Mouse (Mus musculus) midbrain, embryonic 16.5 days (tissue): ENCODE measurements around the gene Dnah2. TPM values are rescaled to one million over a fixed set of nuclear protein-coding genes. Genes with fewer than 3 reads are reported as not detected.

Source experiments
- ATAC-seq: fragments of 200-750 bp; cut with Nextera tagmentation; 2 replicates; pipeline ENCODE4 v1.8.0; 2017; ENCODE audit warnings: moderate TSS enrichment
- H3K27ac ChIP-seq: fragments of 300-500 bp; sonication (generic); 2 replicates; pipeline ENCODE4 v1.5.1; 2014; ENCODE audit warnings: mild to moderate bottlenecking, low read length, mixed read lengths
- H3K27me3 ChIP-seq: fragments of 300-500 bp; sonication (generic); 2 replicates; pipeline ENCODE4 v1.6.1; 2014; ENCODE audit warnings: low read depth, low read length, mixed read lengths; ENCODE audit not compliant: control insufficient read depth, insufficient read depth
- H3K36me3 ChIP-seq: fragments of 300-500 bp; sonication (generic); 2 replicates; pipeline ENCODE4 v1.6.1; 2014; ENCODE audit warnings: mild to moderate bottlenecking, low read length, moderate library complexity, mixed read lengths; ENCODE audit not compliant: control insufficient read depth, insufficient read depth
- H3K4me1 ChIP-seq: fragments of 300-500 bp; sonication (generic); 2 replicates; pipeline ENCODE4 v1.6.1; 2014; ENCODE audit warnings: mild to moderate bottlenecking, low read length, mixed read lengths; ENCODE audit not compliant: control insufficient read depth, insufficient read depth
- H3K4me2 ChIP-seq: fragments of 300-500 bp; sonication (generic); 2 replicates; pipeline ENCODE4 v1.6.1; 2014; ENCODE audit warnings: mild to moderate bottlenecking, low read length, mixed read lengths
- H3K4me3 ChIP-seq: fragments of 300-500 bp; sonication (generic); 2 replicates; pipeline ENCODE4 v1.5.1; 2014; ENCODE audit warnings: low read depth, mild to moderate bottlenecking, low read length, moderate library complexity, mixed read lengths
- H3K9ac ChIP-seq: fragments of 300-500 bp; sonication (generic); 2 replicates; pipeline ENCODE4 v1.6.1; 2014; ENCODE audit warnings: low read depth, low read length, mixed read lengths
- H3K9me3 ChIP-seq: fragments of 300-500 bp; sonication (generic); replicated peaks from 2 replicates; pipeline ENCODE4 v1.6.1; 2014; ENCODE audit warnings: mild to moderate bottlenecking, low read length, mixed read lengths; ENCODE audit not compliant: control insufficient read depth, poor library complexity, severe bottlenecking
- WGBS: fragments of 180-500 bp; shearing (Covaris S2); extraction: QIAGEN DNeasy Blood & Tissue Kit; methylation state at CpG from one replicate; pipeline ENCODE4 v1.1.7; 2014; 5-methylcytosine and 5-hydroxymethylcytosine counted together
- polyA plus RNA-seq: library from polyadenylated mRNA; unstranded; fragments of >200 nt; fragmentation: Nextera tagmentation; extraction: Ambion mirVana; gene quantifications from 2 replicates; pipeline ENCODE4 v1.2.1, GENCODE M21; 2015

The Dnah2 gene
- 4.4 and 5.1 TPM in 2 replicates for polyA plus RNA-seq

- Histone ChIP-seq H3K4me3 (no peak within 1 kb of the TSS), H3K4me1 (peaks cover 73% of the 10 kb centered on the region), H3K27me3 (no peaks in the 10 kb centered on the region), H3K27ac (peak within 1 kb of the TSS; percentile 95; the same call in 1 of the 2 replicates), H3K9me3 (no peaks in the 10 kb centered on the region), H3K9ac (peak within 1 kb of the TSS; percentile 21; the same call in 1 of the 2 replicates), H3K36me3 (no peaks in the 10 kb centered on the region), H3K4me2 (no peak within 1 kb of the TSS)
- 43% methylated on average over 12 of the region's 12 CpGs for WGBS
- no peak for ATAC-seq
Observed at GRCm38 (mm10) chr11:69549060-69549656, at the start of gene Dnah2. Dnah2 (minus strand) TSS chr11:69549110.

DNA sequence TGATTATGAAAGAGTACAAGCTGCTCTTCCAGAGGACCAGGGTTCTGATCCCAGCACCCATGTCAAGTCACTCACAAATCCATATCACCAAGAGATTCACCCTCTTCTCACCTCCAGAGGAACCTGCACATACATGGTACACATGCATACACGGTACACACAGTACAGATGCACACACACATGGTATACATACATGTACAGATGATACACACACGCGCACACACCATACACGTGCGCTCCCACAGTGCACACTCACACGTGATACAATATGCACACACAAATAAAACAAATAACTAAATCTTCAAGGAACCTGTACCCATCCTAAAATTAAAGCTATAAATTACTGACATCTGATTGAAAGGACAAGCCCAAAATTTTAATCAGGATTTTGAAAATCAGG, 45.9 kb upstream of the Dnah2 start:
- ATAC-seq = no peak
- Histone ChIP-seq H3K9me3 (no peaks in the 10 kb centered on the region), H3K4me1 (no peaks in the 10 kb centered on the region; the same call in 1 of the 2 replicates), H3K27ac (no peak overlapping the region), H3K4me2 (no peak overlapping the region), H3K36me3 (peaks cover 5% of the 10 kb centered on the region), H3K9ac (no peak overlapping the region), H3K4me3 (no peak overlapping the region), H3K27me3 (no peaks in the 10 kb centered on the region)
- WGBS = 99% methylated on average over 6 of the region's 6 CpGs

DNA sequence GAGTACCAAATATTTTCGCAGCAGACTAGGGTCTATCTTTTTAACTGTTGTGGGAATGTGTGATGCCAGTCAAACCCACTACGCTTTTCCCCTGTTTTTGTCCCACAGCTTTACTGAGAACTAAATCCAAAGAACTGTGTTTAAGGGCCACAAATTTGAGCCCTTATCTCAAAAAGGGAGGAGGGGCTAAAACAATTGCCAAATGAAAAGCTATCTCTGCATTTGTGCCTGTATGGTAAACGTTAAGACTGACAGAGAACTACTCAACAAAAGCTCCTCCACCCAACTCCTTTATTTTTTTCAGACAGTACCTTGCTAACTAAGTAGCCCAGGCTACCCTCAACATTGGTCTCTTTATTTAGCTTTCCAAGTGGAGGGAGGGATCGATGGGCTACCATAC, 43.9 kb upstream of the Dnah2 start:
- no peak overlapping the region for H3K4me3 ChIP-seq
- no peak overlapping the region for H3K4me2 ChIP-seq
- no peak overlapping the region for H3K9ac ChIP-seq
- H3K36me3 ChIP-seq = peaks cover 12% of the 10 kb centered on the region
- no peaks in the 10 kb centered on the region for H3K27me3 ChIP-seq
- no peaks in the 10 kb centered on the region for H3K9me3 ChIP-seq
- no peak overlapping the region for H3K27ac ChIP-seq
- no peak for ATAC-seq
- 90% methylated on average over 4 of the region's 4 CpGs for WGBS
- H3K4me1 ChIP-seq = no peaks in the 10 kb centered on the region

GRCm38 (mm10) chr11:69591899-69592637, 43.2 kb upstream of the Dnah2 start:
- Histone ChIP-seq H3K9ac (no peak overlapping the region), H3K27ac (peak overlapping the region; percentile 33; the same call in 1 of the 2 replicates), H3K4me3 (no peak overlapping the region), H3K4me1 (no peaks in the 10 kb centered on the region), H3K4me2 (no peak overlapping the region), H3K27me3 (no peaks in the 10 kb centered on the region), H3K9me3 (no peaks in the 10 kb centered on the region), H3K36me3 (peaks cover 15% of the 10 kb centered on the region)
- ATAC-seq = peak; percentile 91
- 65% methylated on average over 7 of the region's 7 CpGs for WGBS

GRCm38 (mm10) chr11:69591424-69591823, 42.5 kb upstream of the Dnah2 start:
- no peak for ATAC-seq
- Histone ChIP-seq H3K36me3 (peaks cover 15% of the 10 kb centered on the region), H3K4me1 (no peaks in the 10 kb centered on the region), H3K4me3 (no peak overlapping the region), H3K27ac (no peak overlapping the region), H3K27me3 (no peaks in the 10 kb centered on the region), H3K9ac (no peak overlapping the region), H3K4me2 (no peak overlapping the region), H3K9me3 (no peaks in the 10 kb centered on the region)
- WGBS = 89% methylated on average over 3 of the region's 3 CpGs

- no peak overlapping the region for H3K4me3 ChIP-seq
- no peak overlapping the region for H3K27ac ChIP-seq
- no peaks in the 10 kb centered on the region for H3K4me1 ChIP-seq
- no peak overlapping the region for H3K4me2 ChIP-seq
- ATAC-seq = no peak
- no peaks in the 10 kb centered on the region for H3K9me3 ChIP-seq
- H3K9ac ChIP-seq = no peak overlapping the region
- no peaks in the 10 kb centered on the region for H3K27me3 ChIP-seq
- 94% methylated on average over 8 of the region's 8 CpGs for WGBS
- H3K36me3 ChIP-seq = peaks cover 15% of the 10 kb centered on the region
Observed at GRCm38 (mm10) chr11:69590622-69591021, 41.7 kb upstream of the Dnah2 start.

- 95% methylated on average over 22 of the region's 22 CpGs for WGBS
- H3K27ac ChIP-seq = no peak overlapping the region
- no peaks in the 10 kb centered on the region for H3K9me3 ChIP-seq
- H3K4me3 ChIP-seq = no peak overlapping the region
- H3K9ac ChIP-seq = no peak overlapping the region
- no peak overlapping the region for H3K4me2 ChIP-seq
- H3K27me3 ChIP-seq = no peaks in the 10 kb centered on the region
- H3K4me1 ChIP-seq = no peaks in the 10 kb centered on the region
- ATAC-seq = no peak
- peaks cover 15% of the 10 kb centered on the region for H3K36me3 ChIP-seq
Observed at GRCm38 (mm10) chr11:69589207-69589834, 40.4 kb upstream of the Dnah2 start.

- 81% methylated on average over 7 of the region's 7 CpGs for WGBS
Observed at GRCm38 (mm10) chr11:69585718-69586325, 36.9 kb upstream of the Dnah2 start.

More at GRCm38 (mm10) chr11:69585718-69586325, 36.9 kb upstream of the Dnah2 start:
- H3K9me3 ChIP-seq = no peaks in the 10 kb centered on the region
- H3K4me2 ChIP-seq = no peak overlapping the region
- H3K27me3 ChIP-seq = no peaks in the 10 kb centered on the region
- no peak for ATAC-seq
- H3K9ac ChIP-seq = no peak overlapping the region
- H3K36me3 ChIP-seq = peaks cover 15% of the 10 kb centered on the region
- no peak overlapping the region for H3K4me3 ChIP-seq
- H3K4me1 ChIP-seq = peaks cover 6% of the 10 kb centered on the region
- H3K27ac ChIP-seq = no peak overlapping the region
